Mouse (Mus musculus) bone marrow macrophage, adult 2 months (primary cell): Measurements from ENCODE around the gene Ddx19b.

Experiments
- CTCF ChIP-seq: IDR thresholded peaks from 2 replicates; pipeline ENCODE4 v1.5.1; 2012; ENCODE audit warnings: low read depth, mild to moderate bottlenecking, low read length, moderate library complexity
- POLR2A ChIP-seq: IDR thresholded peaks from 2 replicates; pipeline ENCODE4 v1.6.1; 2012; ENCODE audit warnings: mild to moderate bottlenecking, low read depth, low read length, borderline replicate concordance

DNA sequence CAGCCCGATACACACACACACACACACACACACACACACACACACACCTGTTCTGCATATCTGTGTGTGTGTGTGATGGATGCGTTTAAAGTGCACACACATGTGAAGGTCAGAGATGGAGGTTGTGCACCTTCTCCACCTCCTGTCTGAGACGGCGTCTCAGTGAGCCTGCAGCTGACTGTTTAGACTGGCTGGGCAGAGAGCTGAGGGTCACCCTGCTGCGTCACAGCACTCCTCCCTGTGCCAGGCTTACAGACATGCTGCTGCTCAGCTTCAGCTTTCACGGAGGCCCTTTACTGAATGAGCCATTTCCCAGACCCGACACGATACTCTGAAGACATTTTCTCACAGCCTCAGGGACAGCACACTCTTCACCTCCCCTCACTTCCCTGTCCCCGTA lies 41.5 kb downstream of the Ddx19b start:
- no peak for TF ChIP-seq CTCF
- no peak for TF ChIP-seq POLR2A
